ENCODE assay signal across 8 mouse cellular contexts in the genomic region with DNA sequence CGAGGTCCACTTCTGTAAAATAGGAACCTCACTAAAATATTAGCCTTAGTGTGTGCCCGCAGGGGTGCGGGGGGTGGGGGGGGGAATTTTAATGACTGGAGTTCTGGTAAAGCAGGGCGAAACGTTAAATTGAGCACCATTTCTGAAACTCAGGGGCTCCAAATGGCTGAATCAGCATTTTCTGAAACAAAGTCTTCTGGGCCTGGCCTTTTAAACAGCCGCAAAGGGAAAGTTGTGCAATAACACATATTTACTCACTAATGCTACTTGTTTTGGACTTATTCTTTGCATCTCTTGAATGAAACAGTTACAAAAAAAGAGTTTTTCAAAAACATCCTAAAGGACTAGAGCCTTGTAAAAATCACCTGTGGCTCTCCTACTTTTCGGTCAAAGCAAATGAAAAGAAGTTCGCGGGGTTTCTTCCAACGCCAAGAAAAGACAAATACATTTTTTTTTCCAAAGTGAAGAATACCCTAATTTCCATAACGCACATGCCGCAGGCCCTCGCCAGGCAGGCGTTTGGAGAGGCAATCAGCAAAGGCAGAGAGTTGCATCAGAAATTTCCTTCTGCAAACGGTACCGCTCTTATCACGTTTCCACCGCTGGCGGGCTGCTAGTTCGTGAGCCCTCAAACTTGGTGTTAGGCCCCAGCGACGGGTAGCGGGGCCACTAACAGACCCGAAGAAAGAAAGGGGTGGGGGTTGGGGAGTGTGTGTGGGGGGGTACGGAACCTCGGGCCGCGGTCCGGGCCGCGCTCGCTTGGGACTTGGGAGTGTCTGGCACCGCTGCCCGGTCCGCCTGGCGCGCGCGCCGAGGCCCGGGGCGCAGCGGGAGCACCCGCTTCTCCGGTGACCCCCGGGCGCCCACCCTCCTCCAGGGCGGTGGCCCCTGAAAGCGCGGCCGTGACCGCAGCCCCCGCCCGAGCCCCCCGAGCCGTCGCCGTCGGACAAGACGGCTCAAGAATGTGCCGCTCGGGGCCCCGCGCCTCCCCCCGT. TPM values are rescaled to one million over a fixed set of nuclear protein-coding genes. Genes with fewer than 3 reads are reported as not detected.
DNase-seq lines count a peak whose midpoint lies in the region; ATAC-seq and TF ChIP-seq lines count a peak whose summit lies in the region.

No protein-coding gene starts in this region.

- peak; percentile 2; the same call in 1 of the 2 replicates for ATAC-seq in embryonic facial prominence, embryonic 15.5 days (ENCODE audit: insufficient number of reproducible peaks, low FRiP score, low TSS enrichment, low read depth)
- peak; percentile 39; the same call in 1 of the 2 replicates for ATAC-seq in hindbrain, embryonic 15.5 days (ENCODE audit: low FRiP score, low read depth)
- ATAC-seq in lung, embryonic 15.5 days (ENCODE audit: borderline replicate concordance, extremely low read depth, low FRiP score, low TSS enrichment) = no peak
- no peak; the same call in 1 of the 2 replicates for ATAC-seq in stomach, embryonic 15.5 days (ENCODE audit: insufficient read depth, low FRiP score, low read depth)

- peak; percentile 44 for DNase-seq in gastrocnemius, adult 2 months
- DNase-seq in gastrocnemius, adult 8-10 months (ENCODE audit: low spot score in 2 of 2) = no peak
- no peak for DNase-seq in right cerebral cortex, postnatal 36 days (ENCODE audit: low spot score in 2 of 2)
- no peak for DNase-seq in thymus, postnatal 10 days (ENCODE audit: low spot score in 2 of 2)

- 1% methylated on average over 65 of the region's 65 CpGs for WGBS in embryonic facial prominence, embryonic 15.5 days
- 2% methylated on average over 43 of the region's 65 CpGs for WGBS in hindbrain, embryonic 15.5 days
- WGBS in lung, embryonic 15.5 days = 4% methylated on average over 62 of the region's 65 CpGs
- 3% methylated on average over 64 of the region's 65 CpGs for WGBS in stomach, embryonic 15.5 days

- peak overlapping the region; percentile 89 for H3K27ac ChIP-seq in gastrocnemius, adult 2 months
- H3K27ac ChIP-seq in embryonic facial prominence, embryonic 15.5 days (replicated peaks) = peak overlapping the region; percentile 88
- H3K27ac ChIP-seq in hindbrain, embryonic 15.5 days (replicated peaks) = peak overlapping the region; percentile 69
- H3K27ac ChIP-seq in lung, embryonic 15.5 days = peak overlapping the region; percentile 90
- peak overlapping the region; percentile 81 for H3K27ac ChIP-seq in stomach, embryonic 15.5 days

- no peaks in the 10 kb centered on the region for H3K9me3 ChIP-seq in embryonic facial prominence, embryonic 15.5 days (replicated peaks)
- H3K9me3 ChIP-seq in hindbrain, embryonic 15.5 days = no peaks in the 10 kb centered on the region
- H3K9me3 ChIP-seq in lung, embryonic 15.5 days = no peaks in the 10 kb centered on the region
- no peaks in the 10 kb centered on the region for H3K9me3 ChIP-seq in stomach, embryonic 15.5 days

- intact Hi-C loops in gastrocnemius, adult 2 months (cut with DNase I) = loop anchor here (5.0 kb wide), 2 partner anchors 39 to 224 kb away; no protein-coding TSS in a partner anchor

- peaks cover 6% of the 10 kb centered on the region; the same call in 1 of the 2 replicates for H3K4me1 ChIP-seq in embryonic facial prominence, embryonic 15.5 days
- H3K4me1 ChIP-seq in hindbrain, embryonic 15.5 days (replicated peaks) = peaks cover 20% of the 10 kb centered on the region
- H3K4me1 ChIP-seq in lung, embryonic 15.5 days = peaks cover 17% of the 10 kb centered on the region; the same call in 1 of the 2 replicates
- 0 out of 2 replicates have a peak, but pooled peaks cover 10% of the 10 kb centered on the region for H3K4me1 ChIP-seq in stomach, embryonic 15.5 days

- peak overlapping the region; percentile 82 for H3K4me3 ChIP-seq in gastrocnemius, adult 2 months
- peak overlapping the region; percentile 58 for H3K4me3 ChIP-seq in embryonic facial prominence, embryonic 15.5 days (replicated peaks)
- H3K4me3 ChIP-seq in hindbrain, embryonic 15.5 days = peak overlapping the region; percentile 44
- peak overlapping the region; percentile 64 for H3K4me3 ChIP-seq in lung, embryonic 15.5 days
- peak overlapping the region; percentile 58 for H3K4me3 ChIP-seq in stomach, embryonic 15.5 days (replicated peaks)

- no peak for TF ChIP-seq CTCF in gastrocnemius, adult 2 months (IDR thresholded peaks at IDR 0.05)

- H3K36me3 ChIP-seq in embryonic facial prominence, embryonic 15.5 days = no peaks in the 10 kb centered on the region
- no peaks in the 10 kb centered on the region for H3K36me3 ChIP-seq in hindbrain, embryonic 15.5 days
- no peaks in the 10 kb centered on the region for H3K36me3 ChIP-seq in lung, embryonic 15.5 days
- H3K36me3 ChIP-seq in stomach, embryonic 15.5 days = no peaks in the 10 kb centered on the region

- peak overlapping the region; percentile 53 for H3K4me2 ChIP-seq in embryonic facial prominence, embryonic 15.5 days (replicated peaks)
- peak overlapping the region; percentile 60 for H3K4me2 ChIP-seq in hindbrain, embryonic 15.5 days
- H3K4me2 ChIP-seq in lung, embryonic 15.5 days = peak overlapping the region; percentile 59
- H3K4me2 ChIP-seq in stomach, embryonic 15.5 days = peak overlapping the region; percentile 54

- peak overlapping the region; percentile 73 for H3K9ac ChIP-seq in embryonic facial prominence, embryonic 15.5 days
- peak overlapping the region; percentile 42 for H3K9ac ChIP-seq in hindbrain, embryonic 15.5 days
- peak overlapping the region; percentile 87 for H3K9ac ChIP-seq in lung, embryonic 15.5 days
- peak overlapping the region; percentile 78 for H3K9ac ChIP-seq in stomach, embryonic 15.5 days

- H3K27me3 ChIP-seq in embryonic facial prominence, embryonic 15.5 days = peaks cover 84% of the 10 kb centered on the region
- peaks cover 89% of the 10 kb centered on the region for H3K27me3 ChIP-seq in hindbrain, embryonic 15.5 days
- H3K27me3 ChIP-seq in lung, embryonic 15.5 days = peaks cover 89% of the 10 kb centered on the region
- peaks cover 60% of the 10 kb centered on the region for H3K27me3 ChIP-seq in stomach, embryonic 15.5 days (replicated peaks)

RNA-seq across cellular contexts. Expression of gene Grb10, which starts 2.3 kb away (rescaled TPM):
- 10 to 100 TPM; 27.9 to 59.3 TPM for total RNA-seq in gastrocnemius, adult 2 months (2021)
- 10 to 100 TPM; 17.0 to 28.7 (median 26.4) TPM for total RNA-seq in gastrocnemius, adult 8-10 months (2022)
- polyA plus RNA-seq in embryonic facial prominence, embryonic 15.5 days (2015; fragmentation: Nextera tagmentation; extraction: Ambion mirVana) = 396 and 421 TPM in 2 replicates
- polyA plus RNA-seq in hindbrain, embryonic 15.5 days (2015; fragmentation: Nextera tagmentation; extraction: Ambion mirVana) = 87.1 and 94.7 TPM in 2 replicates
- polyA plus RNA-seq in lung, embryonic 15.5 days (2015; fragmentation: Nextera tagmentation; extraction: Ambion mirVana) = 600 and 609 TPM in 2 replicates
- 342 and 406 TPM in 2 replicates for polyA plus RNA-seq in stomach, embryonic 15.5 days (2015; fragmentation: Nextera tagmentation; extraction: Ambion mirVana)

Comparison
In these comparisons a context has a peak if more than half of its experiments do, and no peak if none do; other contexts are left out.
1. ATAC-seq: peak in embryonic facial prominence, embryonic 15.5 days (single experiment) and hindbrain, embryonic 15.5 days (single experiment); none in lung, embryonic 15.5 days (single experiment) and stomach, embryonic 15.5 days (single experiment).
2. Peak in every context shown above with its lines, with median percentiles within 50 percentile points of each other: H3K27ac ChIP-seq, H3K4me3 ChIP-seq, H3K4me2 ChIP-seq and H3K9ac ChIP-seq.